Mouse (Mus musculus): ENCODE data around the gene Nipbl. TPM values are rescaled to one million over a fixed set of nuclear protein-coding genes. Genes with fewer than 3 reads are reported as not detected.
A peak's percentile ranks its signal among the peaks of the same experiment; 100 is the strongest.
"Not testable (repeated sequence)": the region's sequence is repeated elsewhere in the genome, so short reads cannot be mapped to it uniquely, and the experiment has no call there.

The Nipbl gene
- total RNA-seq (2021), result 10 to 100 TPM; 29.9 to 31.4 TPM
- long read RNA-seq, experiment 1, partial matches to known transcripts, result 3 of 3 reads
- long read RNA-seq, experiment 1, other reads (novel, unspliced or antisense), result 0 of 3 reads
- long read RNA-seq, experiment 2, partial matches to known transcripts, result 2 of 3 reads
- long read RNA-seq, experiment 2, other reads (novel, unspliced or antisense), result 1 of 3 reads

DNA sequence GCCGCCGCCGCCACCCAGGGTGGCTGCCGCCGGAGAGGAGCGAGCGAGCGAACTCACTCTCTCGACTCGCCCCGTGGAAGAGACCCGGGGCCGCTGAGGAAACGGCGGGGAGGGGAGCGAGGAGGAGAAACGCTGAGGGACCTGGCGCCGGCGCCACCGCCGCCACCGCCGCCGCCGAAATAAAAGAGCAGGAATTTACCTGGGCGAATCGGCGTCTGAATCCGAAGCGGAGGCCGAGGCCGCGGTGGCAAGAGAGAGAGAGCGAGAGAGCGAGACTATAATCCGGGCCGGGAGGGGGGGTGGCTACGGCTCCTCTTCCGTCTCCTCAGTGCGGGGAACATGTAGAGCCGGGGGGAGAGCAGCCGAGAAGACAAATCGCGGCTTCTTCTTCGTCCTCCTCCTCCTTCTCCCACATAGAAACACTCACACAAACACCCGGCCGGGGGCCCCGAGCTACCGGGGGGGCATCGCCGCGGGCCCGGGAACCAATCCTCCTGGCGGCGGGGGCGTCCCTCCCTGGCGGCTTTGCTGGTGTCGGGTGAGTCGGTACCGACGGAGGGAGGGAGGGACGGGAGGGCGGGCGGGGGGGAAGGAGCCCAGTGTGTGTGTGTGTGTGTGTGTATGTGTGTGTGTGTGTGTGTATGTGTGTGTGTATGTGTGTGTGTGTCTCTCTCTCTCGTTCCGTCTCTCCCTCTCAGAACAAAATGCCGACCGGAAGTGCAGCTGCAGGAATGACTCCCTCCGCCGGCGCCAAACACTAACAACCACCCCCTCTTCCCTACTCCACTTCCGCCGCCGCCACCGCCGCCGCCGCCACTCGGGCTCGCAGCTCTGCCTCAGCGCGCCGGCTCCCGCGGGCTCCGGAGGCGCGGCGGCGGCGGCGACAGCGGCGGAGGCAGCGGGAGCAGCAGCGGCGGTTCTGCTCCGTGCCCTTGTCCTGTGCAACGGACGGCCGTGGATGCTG is at the start of gene Nipbl:
TSS of gene Nipbl (minus strand) at position 538 of the 964 bp plus-strand sequence.
- TF ChIP-seq CTCF (IDR thresholded peaks at IDR 0.05), result no peak; the same call in 1 of the 2 replicates
- peak within 1 kb of the TSS; percentile 79 for H3K4me3 ChIP-seq
- intact Hi-C loops (cut with DNase I), result loop anchor here (2.0 to 10.0 kb wide), 2 partner anchors 61 to 279 kb away; partner anchors contain the start of gene Cplane1
- DNase-seq (ENCODE audit: extremely low spot score in 1 of 2, low spot score in 2 of 2), result peak; percentile 90
- peak within 1 kb of the TSS; percentile 94 for H3K27ac ChIP-seq

DNA sequence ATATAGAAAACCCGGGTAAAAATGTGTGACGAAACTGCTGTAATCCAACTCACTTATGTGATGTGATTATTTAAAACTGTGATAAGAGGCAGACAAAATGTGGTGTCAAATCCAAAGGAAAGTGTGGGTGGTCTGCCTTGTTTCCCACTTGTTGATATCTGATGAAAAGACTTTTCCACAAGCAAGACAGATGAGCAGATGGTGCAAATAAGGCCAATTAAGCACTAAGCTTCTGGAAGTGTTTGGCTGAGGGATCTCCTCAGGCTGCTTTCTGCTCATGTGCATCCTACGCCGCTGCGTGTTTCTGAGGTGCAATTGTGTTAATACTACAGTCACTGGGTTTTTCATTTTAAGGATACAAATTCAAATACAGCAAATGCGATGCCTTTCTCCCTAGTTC is 41.0 kb upstream of the Nipbl start:
- intact Hi-C loops (cut with DNase I), result no loop called here
- no peak overlapping the region for H3K27ac ChIP-seq
- no peak overlapping the region for H3K4me3 ChIP-seq
- DNase-seq (ENCODE audit: extremely low spot score in 1 of 2, low spot score in 2 of 2), result no peak
- no peak for TF ChIP-seq CTCF (IDR thresholded peaks at IDR 0.05)

DNA sequence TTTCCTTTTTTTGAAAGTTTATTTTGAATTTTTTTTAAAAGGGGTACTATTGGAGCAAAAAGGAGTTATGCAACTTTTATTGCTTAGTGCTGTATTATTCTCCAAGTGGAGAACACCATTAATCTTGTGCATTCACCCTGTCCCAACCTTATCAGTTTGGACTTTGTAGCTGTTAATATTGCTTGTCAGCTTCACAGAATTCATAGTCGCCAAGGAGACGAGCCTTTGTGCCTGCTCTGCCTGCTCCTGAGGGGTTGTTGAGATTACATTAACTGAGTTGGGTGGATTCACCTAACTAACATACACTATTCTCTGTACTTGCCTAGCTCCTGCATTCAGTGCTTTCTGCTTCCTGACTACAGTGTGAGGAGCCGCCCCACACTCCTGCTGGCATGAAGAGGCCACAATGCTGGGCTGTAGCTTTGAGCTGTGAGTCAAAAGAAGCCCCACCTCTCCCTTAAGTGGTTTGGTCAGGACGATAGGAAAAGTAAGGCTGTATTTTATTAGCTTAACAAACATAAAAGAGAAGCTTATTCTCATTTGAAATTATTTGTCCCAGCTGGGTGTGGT is 24.8 kb upstream of the Nipbl start:
- no peak overlapping the region for H3K4me3 ChIP-seq
- DNase-seq (ENCODE audit: extremely low spot score in 1 of 2, low spot score in 2 of 2), result no peak
- intact Hi-C loops (cut with DNase I), result no loop called here
- no peak for TF ChIP-seq CTCF (IDR thresholded peaks at IDR 0.05)
- H3K27ac ChIP-seq, result no peak overlapping the region

DNA sequence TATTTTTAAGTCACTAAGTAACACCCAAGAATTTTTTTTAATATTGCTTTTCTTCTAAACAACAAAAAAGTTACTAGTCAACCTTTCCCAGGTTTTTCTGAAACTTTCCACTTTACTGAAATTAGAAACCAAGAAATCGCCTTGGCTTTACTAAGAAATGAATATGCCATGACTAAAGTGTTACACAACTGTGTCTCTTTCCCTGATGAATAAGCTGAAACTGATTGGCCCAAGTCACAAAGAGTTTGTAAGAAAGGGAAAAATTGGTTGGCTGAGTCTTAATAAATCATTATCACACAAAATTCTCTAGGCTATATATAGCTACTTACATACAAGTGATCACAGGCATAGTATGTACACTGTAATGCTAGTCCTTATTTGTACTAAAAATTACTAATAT is 19.3 kb upstream of the Nipbl start:
- no peak for DNase-seq (ENCODE audit: extremely low spot score in 1 of 2, low spot score in 2 of 2)
- no peak for TF ChIP-seq CTCF (IDR thresholded peaks at IDR 0.05)
- intact Hi-C loops (cut with DNase I), result no loop called here
- Histone ChIP-seq H3K27ac (no peak overlapping the region), H3K4me3 (no peak overlapping the region)

DNA sequence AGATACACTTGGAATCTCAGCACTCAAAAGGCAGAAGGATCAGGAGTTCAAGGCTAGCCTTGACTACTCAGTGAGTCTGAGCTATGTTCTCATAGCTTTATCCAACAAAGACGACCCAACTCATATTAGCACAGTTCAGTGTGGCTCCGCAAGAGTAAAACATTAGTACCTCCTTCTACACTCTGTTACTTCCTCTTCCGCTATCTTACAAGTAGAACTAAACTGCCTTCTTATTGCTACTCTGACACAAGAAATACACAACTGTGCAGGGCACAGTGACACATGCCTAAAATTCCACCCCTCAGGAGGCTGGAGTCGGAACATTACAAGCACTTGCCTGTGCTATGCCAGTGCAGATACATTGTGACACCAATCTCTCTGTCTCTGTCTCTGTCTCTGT is 18.5 kb upstream of the Nipbl start:
- TF ChIP-seq CTCF (IDR thresholded peaks at IDR 0.05), result no peak
- no peak overlapping the region for H3K4me3 ChIP-seq
- DNase-seq (ENCODE audit: extremely low spot score in 1 of 2, low spot score in 2 of 2), result no peak
- no peak overlapping the region for H3K27ac ChIP-seq
- intact Hi-C loops (cut with DNase I), result no loop called here

DNA sequence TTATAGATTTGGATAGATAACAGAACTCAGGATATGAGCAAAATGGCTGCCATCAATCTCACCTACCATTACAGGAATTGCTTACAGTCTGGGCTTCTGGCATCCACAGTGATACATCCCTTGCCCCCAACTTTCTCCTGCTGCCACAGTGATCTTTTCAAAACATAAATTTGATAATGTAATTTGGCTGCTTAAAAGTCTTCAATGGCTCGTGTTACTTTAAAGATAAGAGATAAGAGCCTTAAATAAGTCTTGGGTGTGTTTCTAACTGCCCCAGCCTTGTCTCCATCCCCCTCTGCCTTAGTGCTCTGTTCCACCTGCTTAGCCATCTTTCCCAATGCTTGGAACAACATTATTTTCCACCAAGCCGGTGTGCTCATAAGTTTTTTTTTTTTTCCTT is 16.6 kb upstream of the Nipbl start:
- DNase-seq (ENCODE audit: extremely low spot score in 1 of 2, low spot score in 2 of 2), result no peak
- intact Hi-C loops (cut with DNase I), result no loop called here

DNA sequence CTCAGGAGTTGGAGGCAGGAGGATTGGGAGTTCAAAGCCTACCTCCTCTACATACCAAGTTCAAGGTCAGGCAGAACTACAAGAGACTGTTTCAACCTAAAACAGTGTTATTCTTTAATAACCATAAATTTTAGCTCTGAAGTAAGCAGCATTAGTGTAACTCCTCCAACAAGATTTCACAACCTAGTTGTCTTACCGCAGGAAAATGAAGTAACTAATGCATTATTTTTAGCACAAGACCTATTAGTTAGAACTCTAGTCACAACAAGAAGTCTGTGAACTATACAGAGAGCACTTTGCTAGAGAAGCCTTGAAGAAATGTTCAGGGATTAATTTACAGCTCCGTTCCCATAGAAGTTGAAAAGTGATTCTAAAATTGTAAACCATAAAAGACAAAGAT is 15.7 kb upstream of the Nipbl start:
- DNase-seq (ENCODE audit: extremely low spot score in 1 of 2, low spot score in 2 of 2), result no peak
- TF ChIP-seq CTCF (IDR thresholded peaks at IDR 0.05), result no peak
- intact Hi-C loops (cut with DNase I), result no loop called here
- Histone ChIP-seq H3K4me3 (no peak overlapping the region), H3K27ac (no peak overlapping the region)

More for the DNA sequence above, 16.6 kb upstream of the Nipbl start:
- TF ChIP-seq CTCF (IDR thresholded peaks at IDR 0.05), result no peak
- no peak overlapping the region for H3K4me3 ChIP-seq
- no peak overlapping the region for H3K27ac ChIP-seq

DNA sequence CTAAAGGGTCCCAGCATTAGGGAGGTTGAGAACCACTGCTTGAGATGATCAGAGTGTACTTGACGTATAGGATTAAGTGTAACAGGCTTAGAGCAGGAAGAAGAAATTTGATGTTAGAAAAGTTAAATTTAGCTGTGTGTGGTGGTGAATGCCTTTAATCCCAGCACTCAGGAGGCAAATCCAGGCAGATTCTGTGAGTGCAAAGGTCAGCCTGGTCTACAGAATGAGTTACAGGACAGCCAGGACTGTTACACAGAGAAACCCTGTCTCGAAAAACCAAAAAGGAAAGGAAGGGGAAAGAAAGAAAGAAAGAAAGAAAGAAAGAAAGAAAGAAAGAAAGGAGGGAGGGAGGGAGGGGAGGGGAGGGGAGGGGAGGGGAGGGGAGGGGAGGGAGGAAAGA is 12.0 kb upstream of the Nipbl start:
- H3K4me3 ChIP-seq; intact Hi-C loops (cut with DNase I); DNase-seq (ENCODE audit: extremely low spot score in 1 of 2, low spot score in 2 of 2); H3K27ac ChIP-seq: not testable (repeated sequence)

DNA sequence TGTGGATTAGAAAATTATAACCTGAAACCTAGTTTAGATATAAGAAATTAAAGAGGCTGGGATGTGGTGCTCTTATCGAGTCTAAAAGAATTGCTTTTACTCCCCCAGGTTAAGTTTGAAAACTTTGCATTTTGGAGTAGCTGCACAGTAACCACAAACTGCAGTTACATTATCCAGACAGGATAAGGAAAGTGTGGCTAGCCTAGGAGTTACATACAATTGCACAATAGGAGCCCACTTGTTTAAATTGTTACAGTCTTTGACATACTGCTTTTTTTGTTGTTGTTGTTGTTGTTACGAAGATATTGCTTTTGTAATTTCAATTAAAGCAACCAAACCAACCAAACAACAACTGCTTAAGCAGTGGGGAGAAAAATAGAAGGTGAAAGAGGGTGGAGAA is 11.2 kb upstream of the Nipbl start:
- no peak for DNase-seq (ENCODE audit: extremely low spot score in 1 of 2, low spot score in 2 of 2)
- intact Hi-C loops (cut with DNase I), result no loop called here
- no peak overlapping the region for H3K4me3 ChIP-seq
- TF ChIP-seq CTCF (IDR thresholded peaks at IDR 0.05), result no peak
- no peak overlapping the region for H3K27ac ChIP-seq

DNA sequence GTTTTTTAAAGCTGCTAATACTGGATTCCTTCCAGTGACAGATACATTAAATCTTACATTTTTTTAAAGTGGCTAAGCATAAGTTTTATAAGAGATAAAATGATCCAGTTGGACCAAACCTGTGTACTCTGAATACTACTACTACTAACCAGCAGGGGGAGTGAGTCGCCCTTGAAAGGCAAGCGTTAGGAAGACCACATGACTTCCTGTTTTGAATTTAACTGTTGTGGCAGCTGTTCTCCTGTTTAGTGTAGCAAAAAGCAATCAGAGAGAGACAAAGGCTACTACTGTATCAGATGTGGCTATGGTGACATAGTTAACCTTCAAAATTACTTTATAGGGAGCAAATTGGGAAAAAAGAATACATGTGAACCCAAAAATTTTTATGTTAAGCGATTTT is 6.8 kb upstream of the Nipbl start:
- peak; percentile 70 for TF ChIP-seq CTCF (IDR thresholded peaks at IDR 0.05)
- intact Hi-C loops (cut with DNase I), result loop anchor here (5.0 kb wide), 1 partner anchor 56 kb away; no protein-coding TSS in a partner anchor
- H3K27ac ChIP-seq, result no peak overlapping the region
- no peak for DNase-seq (ENCODE audit: extremely low spot score in 1 of 2, low spot score in 2 of 2)
- no peak overlapping the region for H3K4me3 ChIP-seq

DNA sequence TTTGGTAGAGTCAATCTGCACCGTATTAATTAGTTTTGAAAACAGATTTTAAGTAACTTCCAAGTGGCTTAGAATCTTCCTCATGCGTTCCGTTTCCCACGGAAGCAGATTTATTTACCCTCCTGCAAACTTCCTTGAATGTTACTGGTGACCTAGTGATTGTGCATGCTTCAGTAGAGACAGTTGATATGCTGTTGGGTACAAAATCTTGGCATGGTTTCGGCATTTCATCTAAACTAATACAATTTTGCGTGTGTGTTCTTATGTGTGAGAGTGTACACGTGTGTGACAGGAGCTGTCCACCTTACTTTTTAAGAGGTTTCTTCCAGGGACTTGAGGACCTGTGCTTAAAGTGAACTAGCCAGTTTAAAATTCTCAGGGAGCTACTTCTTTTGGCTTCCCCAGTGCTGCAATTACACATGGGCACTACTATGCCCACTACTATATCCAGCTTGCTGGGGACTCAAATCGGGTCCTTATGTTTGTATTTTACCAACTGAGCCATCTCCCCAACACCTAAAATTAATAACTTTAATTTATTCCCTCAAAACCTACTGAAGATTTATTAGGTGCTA is 3.0 kb upstream of the Nipbl start:
- no peak for TF ChIP-seq CTCF (IDR thresholded peaks at IDR 0.05)
- DNase-seq (ENCODE audit: extremely low spot score in 1 of 2, low spot score in 2 of 2), result no peak
- intact Hi-C loops (cut with DNase I), result loop anchor here (2.0 to 10.0 kb wide), 2 partner anchors 130 to 282 kb away; partner anchors contain the start of gene Cplane1
- Histone ChIP-seq H3K4me3 (peak overlapping the region; percentile 79), H3K27ac (no peak overlapping the region)

DNA sequence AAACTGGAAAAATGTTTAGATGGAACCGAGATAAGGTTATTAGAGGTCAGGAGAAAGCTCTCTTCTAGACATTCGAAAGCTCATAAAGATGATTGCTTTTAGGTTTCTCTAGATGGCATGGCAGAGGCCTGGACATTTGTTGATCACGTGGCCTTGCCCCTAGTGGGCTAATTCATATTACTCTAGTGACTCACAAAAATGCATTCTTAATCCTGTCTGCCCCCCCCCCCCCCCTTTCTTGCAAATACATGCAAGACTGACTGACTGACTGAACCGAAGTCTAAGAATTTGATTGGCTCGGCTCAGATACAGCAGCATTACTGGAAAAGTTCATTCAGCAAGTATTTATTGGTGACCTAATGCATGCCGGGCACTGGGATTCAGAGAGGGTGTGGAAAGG is 2.2 kb upstream of the Nipbl start:
- Histone ChIP-seq H3K4me3 (peak overlapping the region; percentile 79), H3K27ac (no peak overlapping the region)
- intact Hi-C loops (cut with DNase I), result loop anchor here (2.0 to 10.0 kb wide), 2 partner anchors 130 to 282 kb away; partner anchors contain the start of gene Cplane1
- no peak for DNase-seq (ENCODE audit: extremely low spot score in 1 of 2, low spot score in 2 of 2)
- peak; percentile 14 for TF ChIP-seq CTCF (IDR thresholded peaks at IDR 0.05)
